Mouse (Mus musculus): ENCODE data around the gene Mfng. TPM values are rescaled to one million over a fixed set of nuclear protein-coding genes. Genes with fewer than 3 reads are reported as not detected.

Gene Mfng
- 0.64 TPM for polyA plus RNA-seq (2014; fragmentation: Illumina TruSeq; extraction: RNeasy Lipid Tissue Mini Kit (QIAGEN cat#74804); ENCODE audit: low read depth, low replicate concordance)

DNA sequence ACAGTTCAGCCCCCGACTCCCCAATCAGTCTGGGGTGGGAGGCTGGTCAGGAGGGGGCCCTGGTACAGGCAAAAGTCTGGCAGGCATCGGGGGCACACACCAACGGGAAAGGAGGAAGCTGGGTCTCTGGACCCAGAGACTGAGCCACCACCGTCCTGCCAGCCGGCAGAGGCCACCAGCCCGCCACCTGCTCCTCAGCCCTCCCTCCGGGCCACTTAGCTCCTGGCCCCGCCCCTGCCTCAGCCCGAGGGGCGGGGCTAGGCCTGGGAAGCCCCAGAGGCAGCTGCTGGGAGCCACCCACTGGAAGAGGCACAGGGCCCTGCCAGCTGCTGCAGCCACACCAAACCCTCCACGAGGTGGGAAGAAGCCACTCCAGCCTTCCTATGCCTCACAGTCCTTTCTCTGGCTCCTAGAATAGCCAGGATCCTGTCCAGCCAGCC is at the start of gene Mfng:
Mfng (minus strand) TSS at position 186 of the 440 bp plus-strand sequence.

DNA sequence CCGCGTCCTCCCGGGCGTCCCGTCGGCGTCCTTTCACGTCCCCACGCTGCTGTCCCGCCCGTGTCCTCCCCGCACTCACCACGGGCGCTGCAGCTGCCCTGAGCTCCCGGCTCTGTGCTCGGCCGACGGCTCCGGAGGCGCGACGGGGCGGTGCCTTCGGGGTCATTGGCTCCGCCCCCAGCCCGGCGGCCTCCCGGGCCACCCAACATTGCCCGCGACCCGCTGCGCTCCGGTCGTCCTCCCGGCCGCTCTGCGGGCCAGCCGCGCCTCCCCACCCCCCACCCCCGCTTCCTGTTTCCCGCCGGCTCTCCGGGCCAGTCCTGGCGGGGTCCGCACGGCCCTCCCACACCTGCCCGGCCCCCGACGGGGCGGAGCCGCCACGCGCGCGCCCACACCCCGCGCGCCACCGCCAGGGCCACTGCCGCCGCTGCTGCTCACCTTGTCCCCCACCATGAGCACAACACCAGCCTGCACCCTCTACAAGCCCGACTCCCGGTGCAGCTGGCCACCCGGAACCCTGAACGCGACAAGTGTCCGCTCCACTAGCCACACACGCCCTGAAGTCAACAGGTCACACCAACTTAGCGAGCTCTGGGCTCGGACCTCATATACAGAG is 29.6 kb upstream of the Mfng start, which contains the start of gene Card10:
Card10 (minus strand) TSS at position 267 of the 616 bp plus-strand sequence.

DNA sequence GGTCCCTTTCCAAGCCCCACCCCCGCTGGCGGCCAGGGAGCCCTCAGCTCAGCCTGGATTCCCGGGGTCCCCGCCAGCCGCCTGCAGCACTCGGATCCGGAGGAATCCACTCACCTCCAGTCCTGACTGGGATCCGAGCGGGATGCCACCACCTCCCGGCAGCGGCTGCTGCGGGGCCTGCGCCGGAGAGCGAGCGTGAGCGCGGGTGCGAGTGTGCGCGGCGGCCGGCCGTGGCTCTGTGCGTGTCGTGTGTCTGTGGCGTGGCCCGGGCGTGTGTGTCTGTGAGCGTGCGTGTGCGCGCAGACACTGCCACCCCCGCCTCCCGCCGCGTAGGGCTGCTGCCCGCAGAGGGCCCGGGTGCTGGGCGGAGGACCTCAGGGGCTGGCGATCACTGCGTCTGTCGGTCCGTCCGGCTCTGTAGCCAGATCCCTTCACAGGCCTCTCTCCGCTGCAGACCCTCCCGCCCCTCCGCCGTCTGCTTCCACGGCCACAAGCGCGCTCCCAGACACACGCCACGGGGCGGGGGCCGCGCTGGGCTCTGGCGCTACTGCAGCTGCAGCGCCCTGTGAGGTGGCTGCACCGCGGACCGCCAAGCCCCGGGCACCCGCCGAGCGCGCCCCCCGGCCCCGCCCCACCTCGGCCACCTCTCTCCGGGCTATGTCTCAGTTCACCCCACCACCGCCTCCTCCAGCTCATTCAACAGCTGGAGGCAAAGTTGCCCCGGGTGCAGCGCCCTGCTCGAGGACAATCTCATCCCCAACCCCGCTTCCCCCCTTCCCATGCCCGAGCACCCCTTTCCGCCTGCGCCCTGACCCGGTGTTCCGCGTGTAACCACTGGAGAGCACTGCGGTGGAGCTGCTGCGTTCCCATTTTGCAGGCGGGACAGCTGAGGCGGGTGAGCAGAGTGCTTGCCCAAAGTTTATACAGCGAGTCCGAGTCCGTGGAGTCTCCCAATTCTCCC is 54.7 kb downstream of the Mfng start, which contains the start of gene Elfn2:
Elfn2 (minus strand) TSS at position 482 of the 961 bp plus-strand sequence.

Other genes starting within 250 kb of the Mfng start
- 14.9 TPM for gene C1qtnf6, start 242.1 kb downstream of the Mfng start, polyA plus RNA-seq (2014; fragmentation: Illumina TruSeq; extraction: RNeasy Lipid Tissue Mini Kit (QIAGEN cat#74804); ENCODE audit: low read depth, low replicate concordance)
- 0.23 TPM for gene Sstr3, start 228.8 kb downstream of the Mfng start, polyA plus RNA-seq (2014; fragmentation: Illumina TruSeq; extraction: RNeasy Lipid Tissue Mini Kit (QIAGEN cat#74804); ENCODE audit: low read depth, low replicate concordance)
- 0.47 TPM for gene Rac2, start 200.7 kb downstream of the Mfng start, polyA plus RNA-seq (2014; fragmentation: Illumina TruSeq; extraction: RNeasy Lipid Tissue Mini Kit (QIAGEN cat#74804); ENCODE audit: low read depth, low replicate concordance)
- gene Cyth4, start 176.4 kb downstream of the Mfng start, polyA plus RNA-seq (2014; fragmentation: Illumina TruSeq; extraction: RNeasy Lipid Tissue Mini Kit (QIAGEN cat#74804); ENCODE audit: low read depth, low replicate concordance) = 0.76 TPM
- gene Elfn2, start 54.7 kb downstream of the Mfng start, polyA plus RNA-seq (2014; fragmentation: Illumina TruSeq; extraction: RNeasy Lipid Tissue Mini Kit (QIAGEN cat#74804); ENCODE audit: low read depth, low replicate concordance) = not detected
- 0.12 TPM for gene Card10, start 29.6 kb upstream of the Mfng start, polyA plus RNA-seq (2014; fragmentation: Illumina TruSeq; extraction: RNeasy Lipid Tissue Mini Kit (QIAGEN cat#74804); ENCODE audit: low read depth, low replicate concordance)
- 0.35 TPM for gene Cdc42ep1, start 69.1 kb upstream of the Mfng start, polyA plus RNA-seq (2014; fragmentation: Illumina TruSeq; extraction: RNeasy Lipid Tissue Mini Kit (QIAGEN cat#74804); ENCODE audit: low read depth, low replicate concordance)
- gene Lgals2, start 82.1 kb upstream of the Mfng start, polyA plus RNA-seq (2014; fragmentation: Illumina TruSeq; extraction: RNeasy Lipid Tissue Mini Kit (QIAGEN cat#74804); ENCODE audit: low read depth, low replicate concordance) = not detected
- 2.8 TPM for gene Gga1, start 103.7 kb upstream of the Mfng start, polyA plus RNA-seq (2014; fragmentation: Illumina TruSeq; extraction: RNeasy Lipid Tissue Mini Kit (QIAGEN cat#74804); ENCODE audit: low read depth, low replicate concordance)
- gene Gm49510, start 126.2 kb upstream of the Mfng start, polyA plus RNA-seq (2014; fragmentation: Illumina TruSeq; extraction: RNeasy Lipid Tissue Mini Kit (QIAGEN cat#74804); ENCODE audit: low read depth, low replicate concordance) = not detected
- gene Sh3bp1, start 126.3 kb upstream of the Mfng start, polyA plus RNA-seq (2014; fragmentation: Illumina TruSeq; extraction: RNeasy Lipid Tissue Mini Kit (QIAGEN cat#74804); ENCODE audit: low read depth, low replicate concordance) = 1.7 TPM
- gene Pdxp, start 140.4 kb upstream of the Mfng start, polyA plus RNA-seq (2014; fragmentation: Illumina TruSeq; extraction: RNeasy Lipid Tissue Mini Kit (QIAGEN cat#74804); ENCODE audit: low read depth, low replicate concordance) = 0.76 TPM
- gene Lgals1, start 153.2 kb upstream of the Mfng start, polyA plus RNA-seq (2014; fragmentation: Illumina TruSeq; extraction: RNeasy Lipid Tissue Mini Kit (QIAGEN cat#74804); ENCODE audit: low read depth, low replicate concordance) = 6.5 TPM
- 6.2 TPM for gene Nol12, start 161.5 kb upstream of the Mfng start, polyA plus RNA-seq (2014; fragmentation: Illumina TruSeq; extraction: RNeasy Lipid Tissue Mini Kit (QIAGEN cat#74804); ENCODE audit: low read depth, low replicate concordance)
- gene Triobp, start 174.2 kb upstream of the Mfng start, polyA plus RNA-seq (2014; fragmentation: Illumina TruSeq; extraction: RNeasy Lipid Tissue Mini Kit (QIAGEN cat#74804); ENCODE audit: low read depth, low replicate concordance) = 4.3 TPM